Mouse (Mus musculus): Measurements from ENCODE around the gene 4930404N11Rik. TPM values are rescaled to one million over a fixed set of nuclear protein-coding genes. Genes with fewer than 3 reads are reported as not detected.

The 4930404N11Rik gene
- polyA plus RNA-seq, 1 experiment from 2014 or later: 2.3 TPM

DNA sequence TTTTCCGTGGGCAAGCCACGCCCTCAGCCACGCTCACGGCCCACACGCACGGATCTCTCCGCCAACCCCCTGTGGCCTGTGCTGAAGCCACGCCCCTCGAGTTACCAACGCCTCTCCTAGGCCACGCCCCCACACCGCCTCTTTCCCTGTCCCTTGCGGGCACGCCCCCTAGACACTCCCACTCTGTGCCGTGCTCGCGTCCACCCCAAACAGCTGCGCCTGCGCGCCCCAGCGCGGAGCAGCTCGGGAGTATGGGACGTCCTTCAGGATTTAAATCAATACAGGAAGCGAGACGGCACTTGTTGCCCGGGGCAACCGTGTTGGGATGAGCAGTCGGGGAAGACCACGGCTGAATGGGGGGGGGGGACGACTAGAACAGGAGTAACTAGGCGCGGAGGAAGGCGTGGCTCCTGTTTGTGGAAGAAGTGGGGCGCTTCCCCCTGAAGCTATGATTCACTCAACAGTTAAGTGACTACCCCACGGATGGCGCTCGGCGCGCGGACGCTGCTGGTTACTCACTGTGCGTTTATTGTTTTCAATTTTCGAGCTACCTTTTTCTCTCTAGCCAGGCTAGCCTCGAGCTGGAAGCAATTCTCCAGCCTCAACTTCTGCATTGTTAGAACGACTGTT is 13.1 kb upstream of the 4930404N11Rik start:
- WGBS (ENCODE audit: insufficient replicate concordance): under 1% methylated on average over 46 of the region's 46 CpGs
- ATAC-seq (ENCODE audit: insufficient read depth): peak; percentile 82
- peak overlapping the region; percentile 76 for H3K4me3 ChIP-seq (replicated peaks)
- peak overlapping the region; percentile 68 for H3K9ac ChIP-seq
- no peaks in the 10 kb centered on the region for H3K27me3 ChIP-seq
- H3K4me2 ChIP-seq: peak overlapping the region; percentile 77
- peaks cover 80% of the 10 kb centered on the region for H3K4me1 ChIP-seq (replicated peaks)
- peak overlapping the region; percentile 99 for H3K27ac ChIP-seq (replicated peaks)
- peaks cover 28% of the 10 kb centered on the region for H3K36me3 ChIP-seq (replicated peaks)
- H3K9me3 ChIP-seq (replicated peaks): no peaks in the 10 kb centered on the region

GRCm38 (mm10) chr10:81377793-81378552 is 12.4 kb upstream of the 4930404N11Rik start, which contains the start of gene Fzr1:
TSS of gene Fzr1 (minus strand) at chr10:81378516.
- peak within 1 kb of the TSS; percentile 77 for H3K4me2 ChIP-seq
- H3K27ac ChIP-seq (replicated peaks): peak within 1 kb of the TSS; percentile 99
- H3K4me3 ChIP-seq (replicated peaks): peak within 1 kb of the TSS; percentile 76
- H3K36me3 ChIP-seq (replicated peaks): peaks cover 35% of the 10 kb centered on the region
- no peaks in the 10 kb centered on the region for H3K27me3 ChIP-seq
- peaks cover 80% of the 10 kb centered on the region for H3K4me1 ChIP-seq (replicated peaks)
- under 1% methylated on average over 56 of the region's 59 CpGs for WGBS (ENCODE audit: insufficient replicate concordance)
- no peaks in the 10 kb centered on the region for H3K9me3 ChIP-seq (replicated peaks)
- peak within 1 kb of the TSS; percentile 96 for H3K9ac ChIP-seq
- no peak for ATAC-seq (ENCODE audit: insufficient read depth)

DNA sequence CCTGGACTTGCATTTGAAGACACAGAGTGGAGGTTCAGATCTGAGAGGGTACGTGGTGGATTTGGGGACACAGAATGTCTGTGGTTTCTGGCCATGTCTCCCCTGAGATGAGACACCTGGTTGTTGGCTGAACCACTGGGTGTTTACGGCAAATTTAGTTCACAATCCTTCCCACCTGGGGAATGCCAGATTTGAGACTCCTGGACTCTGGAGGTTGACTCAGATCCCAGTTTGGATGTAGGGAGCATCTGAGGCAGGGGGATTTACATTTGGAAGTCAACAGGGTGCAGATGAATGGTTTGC is 11.7 kb upstream of the 4930404N11Rik start:
- WGBS (ENCODE audit: insufficient replicate concordance): 44% methylated on average over 2 of the region's 2 CpGs

DNA sequence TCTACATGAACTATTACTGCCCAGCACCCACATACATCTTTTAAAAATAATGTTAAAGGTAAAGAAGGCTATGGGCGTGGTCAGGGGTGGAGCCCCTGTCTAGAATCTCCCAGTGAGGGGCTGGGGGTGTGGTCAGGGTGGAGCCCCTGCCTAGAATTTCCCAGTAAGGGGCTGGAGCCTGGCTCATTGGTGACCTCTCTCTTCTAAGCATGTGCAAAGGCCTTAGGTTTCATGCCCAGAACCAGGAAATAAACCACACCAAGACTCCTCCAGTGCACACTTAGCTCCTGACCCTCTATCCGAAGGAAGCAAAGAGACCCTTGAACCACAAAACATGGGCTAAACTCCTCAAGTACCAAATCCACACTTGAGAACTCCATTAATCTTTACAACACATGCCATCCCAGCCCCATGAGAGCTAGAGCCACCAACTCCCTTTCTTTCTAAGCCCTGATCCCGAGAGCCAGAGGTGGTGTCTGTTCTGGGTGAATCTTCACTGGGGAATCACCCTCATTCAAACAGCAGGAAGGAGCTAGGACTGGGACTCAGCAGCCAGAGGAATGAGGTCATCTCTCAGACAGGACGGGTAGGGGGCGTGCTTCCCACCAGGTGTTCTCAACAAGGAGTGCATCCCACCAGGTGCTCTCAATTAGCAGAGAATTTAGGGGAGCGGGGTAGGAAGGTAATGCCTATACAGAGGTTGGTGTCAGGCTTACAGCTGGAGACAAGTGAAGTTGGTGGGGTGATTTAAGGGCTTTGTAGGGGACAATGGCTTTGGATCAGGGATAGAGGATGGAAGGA is 11.1 kb upstream of the 4930404N11Rik start:
- H3K4me3 ChIP-seq (replicated peaks): peak overlapping the region; percentile 76
- H3K9me3 ChIP-seq (replicated peaks): no peaks in the 10 kb centered on the region
- H3K9ac ChIP-seq: peak overlapping the region; percentile 96
- no peaks in the 10 kb centered on the region for H3K27me3 ChIP-seq
- H3K27ac ChIP-seq (replicated peaks): peak overlapping the region; percentile 88
- 28% methylated on average over 6 of the region's 6 CpGs for WGBS (ENCODE audit: insufficient replicate concordance)
- peak overlapping the region; percentile 74 for H3K4me2 ChIP-seq
- ATAC-seq (ENCODE audit: insufficient read depth): peak; percentile 13; the same call in 1 of the 2 replicates
- peaks cover 47% of the 10 kb centered on the region for H3K36me3 ChIP-seq (replicated peaks)
- H3K4me1 ChIP-seq (replicated peaks): peaks cover 76% of the 10 kb centered on the region

More for the DNA sequence above, 11.7 kb upstream of the 4930404N11Rik start:
- no peaks in the 10 kb centered on the region for H3K9me3 ChIP-seq (replicated peaks)
- ATAC-seq (ENCODE audit: insufficient read depth): no peak
- H3K9ac ChIP-seq: peak overlapping the region; percentile 96
- H3K27me3 ChIP-seq: no peaks in the 10 kb centered on the region
- peak overlapping the region; percentile 74 for H3K4me2 ChIP-seq
- H3K27ac ChIP-seq (replicated peaks): peak overlapping the region; percentile 88
- H3K4me1 ChIP-seq (replicated peaks): peaks cover 77% of the 10 kb centered on the region
- H3K36me3 ChIP-seq (replicated peaks): peaks cover 41% of the 10 kb centered on the region
- peak overlapping the region; percentile 76 for H3K4me3 ChIP-seq (replicated peaks)

DNA sequence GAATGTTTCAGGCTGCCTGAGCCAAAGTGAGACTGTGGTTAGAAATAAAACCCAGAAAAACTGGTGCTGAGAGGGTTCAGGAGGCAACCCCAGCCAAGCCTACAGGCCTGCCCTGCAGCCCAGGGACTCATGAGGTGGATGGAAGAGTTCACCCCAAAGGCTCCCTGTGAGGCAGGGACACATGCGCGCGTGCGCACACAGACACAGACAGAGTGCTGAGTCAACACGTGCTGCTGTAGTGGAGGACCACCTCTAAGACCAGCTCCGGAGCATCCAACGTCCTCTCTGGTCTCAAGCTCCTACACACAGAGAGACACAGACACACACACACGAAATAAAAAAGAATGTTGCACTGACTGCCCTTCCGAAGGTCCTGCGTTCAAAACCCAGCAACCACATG is 9.7 kb upstream of the 4930404N11Rik start:
- peak overlapping the region; percentile 88 for H3K27ac ChIP-seq (replicated peaks)
- no peaks in the 10 kb centered on the region for H3K9me3 ChIP-seq (replicated peaks)
- H3K36me3 ChIP-seq (replicated peaks): peaks cover 61% of the 10 kb centered on the region
- peaks cover 62% of the 10 kb centered on the region for H3K4me1 ChIP-seq (replicated peaks)
- peak overlapping the region; percentile 74 for H3K4me2 ChIP-seq
- WGBS (ENCODE audit: insufficient replicate concordance): 89% methylated on average over 10 of the region's 10 CpGs
- peak overlapping the region; percentile 96; the same call in 1 of the 2 replicates for H3K9ac ChIP-seq
- peak overlapping the region; percentile 76 for H3K4me3 ChIP-seq (replicated peaks)
- no peaks in the 10 kb centered on the region for H3K27me3 ChIP-seq
- ATAC-seq (ENCODE audit: insufficient read depth): no peak

GRCm38 (mm10) chr10:81367207-81367495 is 1.5 kb upstream of the 4930404N11Rik start:
- no peaks in the 10 kb centered on the region for H3K27me3 ChIP-seq
- no peak overlapping the region for H3K9ac ChIP-seq
- 88% methylated on average over 6 of the region's 6 CpGs for WGBS (ENCODE audit: insufficient replicate concordance)
- ATAC-seq (ENCODE audit: insufficient read depth): no peak
- H3K4me2 ChIP-seq: no peak overlapping the region
- peak overlapping the region; percentile 96 for H3K27ac ChIP-seq (replicated peaks)
- H3K36me3 ChIP-seq (replicated peaks): peaks cover 89% of the 10 kb centered on the region
- H3K4me3 ChIP-seq (replicated peaks): no peak overlapping the region
- peaks cover 69% of the 10 kb centered on the region for H3K4me1 ChIP-seq (replicated peaks)
- H3K9me3 ChIP-seq (replicated peaks): no peaks in the 10 kb centered on the region

DNA sequence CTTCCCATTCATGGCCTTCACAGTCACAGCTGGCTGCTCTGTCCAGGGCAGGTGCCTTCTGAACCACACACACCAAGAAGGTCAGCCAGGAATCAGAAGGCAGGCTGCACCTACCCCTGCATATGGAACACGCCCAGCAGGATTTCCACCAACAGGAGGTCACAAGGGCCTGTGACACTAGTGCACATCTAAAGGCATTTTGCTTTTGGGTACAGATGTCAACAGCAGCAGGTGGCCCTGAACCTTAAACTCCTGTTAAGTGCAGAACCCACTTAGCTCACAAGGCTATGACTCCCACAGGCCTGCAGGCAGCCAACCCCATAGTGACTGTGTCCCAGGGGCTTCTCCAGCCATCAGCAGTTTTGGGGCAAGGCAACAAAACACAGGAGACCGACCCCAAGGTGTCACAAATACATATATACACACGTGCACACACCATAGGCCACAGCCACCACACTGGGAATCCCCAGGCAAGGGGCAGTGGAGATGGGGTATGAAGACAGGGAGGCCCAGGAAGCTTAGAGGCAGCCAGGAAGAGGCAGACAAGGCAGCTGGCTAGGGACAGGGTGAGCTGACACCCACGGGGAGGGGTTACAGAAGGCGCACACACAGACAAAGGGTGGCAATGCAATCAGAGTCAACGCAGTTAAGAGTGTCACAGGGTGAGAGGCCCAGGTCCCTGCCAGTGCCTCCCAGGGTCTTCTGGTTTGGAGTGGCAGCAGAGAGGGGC is 1.0 kb upstream of the 4930404N11Rik start:
- peaks cover 89% of the 10 kb centered on the region for H3K36me3 ChIP-seq (replicated peaks)
- no peaks in the 10 kb centered on the region for H3K9me3 ChIP-seq (replicated peaks)
- ATAC-seq (ENCODE audit: insufficient read depth): no peak
- 61% methylated on average over 6 of the region's 6 CpGs for WGBS (ENCODE audit: insufficient replicate concordance)
- H3K27me3 ChIP-seq: no peaks in the 10 kb centered on the region
- no peak overlapping the region for H3K9ac ChIP-seq
- H3K27ac ChIP-seq (replicated peaks): peak overlapping the region; percentile 96
- H3K4me2 ChIP-seq: no peak overlapping the region
- peaks cover 69% of the 10 kb centered on the region for H3K4me1 ChIP-seq (replicated peaks)
- no peak overlapping the region for H3K4me3 ChIP-seq (replicated peaks)

- H3K4me1 ChIP-seq (replicated peaks): peaks cover 85% of the 10 kb centered on the region
- H3K27me3 ChIP-seq: no peaks in the 10 kb centered on the region
- H3K27ac ChIP-seq (replicated peaks): peak overlapping the region; percentile 96
- peak overlapping the region; percentile 97; the same call in 1 of the 2 replicates for H3K4me2 ChIP-seq
- peaks cover 89% of the 10 kb centered on the region for H3K36me3 ChIP-seq (replicated peaks)
- no peak overlapping the region for H3K9ac ChIP-seq
- no peaks in the 10 kb centered on the region for H3K9me3 ChIP-seq (replicated peaks)
- WGBS (ENCODE audit: insufficient replicate concordance): 52% methylated on average over 4 of the region's 4 CpGs
- no peak for ATAC-seq (ENCODE audit: insufficient read depth)
- H3K4me3 ChIP-seq (replicated peaks): no peak overlapping the region
These were observed 543 bp downstream of the 4930404N11Rik start for GRCm38 (mm10) chr10:81365073-81365472.

- peaks cover 89% of the 10 kb centered on the region for H3K4me1 ChIP-seq (replicated peaks)
- no peaks in the 10 kb centered on the region for H3K27me3 ChIP-seq
- peak overlapping the region; percentile 97 for H3K4me2 ChIP-seq
- H3K9ac ChIP-seq: no peak overlapping the region
- peaks cover 89% of the 10 kb centered on the region for H3K36me3 ChIP-seq (replicated peaks)
- WGBS (ENCODE audit: insufficient replicate concordance): 61% methylated on average over 28 of the region's 28 CpGs
- ATAC-seq (ENCODE audit: insufficient read depth): no peak
- H3K9me3 ChIP-seq (replicated peaks): no peaks in the 10 kb centered on the region
- peak overlapping the region; percentile 96 for H3K27ac ChIP-seq (replicated peaks)
- no peak overlapping the region for H3K4me3 ChIP-seq (replicated peaks)
These were observed 950 bp downstream of the 4930404N11Rik start for GRCm38 (mm10) chr10:81364666-81365065.

DNA sequence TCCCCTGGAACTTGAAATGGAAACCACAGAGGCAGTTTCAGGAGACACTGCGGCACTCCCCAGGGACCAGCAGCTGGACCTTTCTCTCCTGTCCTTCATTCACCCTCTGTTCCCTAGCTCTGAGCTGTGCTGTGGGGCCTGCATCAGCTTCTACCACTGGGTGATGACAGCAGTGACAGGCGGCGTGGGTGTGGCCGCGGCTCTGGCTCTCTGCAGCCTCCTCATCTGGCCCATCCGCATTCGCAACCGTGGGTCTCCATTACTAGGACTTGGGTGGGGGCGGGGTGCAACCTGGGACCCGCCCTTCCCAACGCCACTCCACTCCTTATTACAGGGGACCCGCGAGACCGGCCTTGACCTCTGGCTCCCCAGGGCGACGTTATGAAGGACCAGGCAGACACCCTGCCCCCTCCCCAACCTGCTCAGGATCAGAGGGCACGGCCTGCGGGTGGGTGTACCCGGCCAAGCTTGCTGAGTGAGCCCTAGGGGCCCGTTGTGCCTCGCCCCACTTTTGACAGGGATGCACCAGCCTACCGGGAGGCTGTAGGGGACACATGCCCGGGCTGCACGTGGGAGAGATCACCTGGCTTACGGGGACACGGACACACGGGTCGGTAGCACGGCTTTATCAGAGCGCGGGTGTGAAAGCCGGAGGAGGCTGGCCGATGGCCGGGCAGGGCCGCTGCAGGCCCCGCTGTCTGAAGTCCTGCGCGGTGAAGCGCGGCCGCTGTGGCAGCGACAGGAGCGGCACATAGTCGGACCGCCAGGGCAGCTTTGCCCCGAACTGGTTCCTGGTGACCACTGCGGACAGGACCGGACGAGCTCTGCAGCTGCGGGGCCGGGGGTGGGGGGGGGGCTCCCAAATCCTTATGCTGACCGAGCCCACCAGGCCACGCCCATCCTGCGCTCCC is 1.9 kb downstream of the 4930404N11Rik start:
- Histone ChIP-seq H3K4me1 (replicated peaks) (peaks cover 99% of the 10 kb centered on the region), H3K4me2 (peak overlapping the region; percentile 97), H3K4me3 (replicated peaks) (peak overlapping the region; percentile 9), H3K9ac (peak overlapping the region; percentile 58), H3K9me3 (replicated peaks) (no peaks in the 10 kb centered on the region), H3K27me3 (no peaks in the 10 kb centered on the region), H3K36me3 (replicated peaks) (peaks cover 83% of the 10 kb centered on the region), H3K27ac (replicated peaks) (peak overlapping the region; percentile 96)
- WGBS (ENCODE audit: insufficient replicate concordance): 65% methylated on average over 54 of the region's 54 CpGs
- no peak for ATAC-seq (ENCODE audit: insufficient read depth)
